Mouse (Mus musculus): ENCODE measurements around the gene Psg27. TPM values are rescaled to one million over a fixed set of nuclear protein-coding genes. Genes with fewer than 3 reads are reported as not detected.
"Not testable (repeated sequence)": the region's sequence is repeated elsewhere in the genome, so short reads cannot be mapped to it uniquely, and the experiment has no call there.

Psg27 gene
- polyA plus RNA-seq (2015; fragmentation: Nextera tagmentation; extraction: Ambion mirVana), result not detected in 2 replicates

- H3K4me3 ChIP-seq (ENCODE audit: low read depth, low read length), result no peak within 1 kb of the TSS
- ATAC-seq (ENCODE audit: low FRiP score, low TSS enrichment) (no peak), DNase-seq (ENCODE audit: low spot score) (no peak)
- no peaks in the 10 kb centered on the region for H3K4me1 ChIP-seq (replicated peaks; ENCODE audit: control insufficient read depth, insufficient read depth)
- no peak within 1 kb of the TSS for H3K9ac ChIP-seq (ENCODE audit: low read length)
- no peaks in the 10 kb centered on the region for H3K27me3 ChIP-seq (ENCODE audit: control insufficient read depth, insufficient read depth, low read length)
- H3K36me3 ChIP-seq (ENCODE audit: control insufficient read depth, insufficient read depth, low read length), result no peaks in the 10 kb centered on the region
- no peak within 1 kb of the TSS for H3K27ac ChIP-seq (replicated peaks)
- H3K4me2 ChIP-seq (replicated peaks; ENCODE audit: low read depth), result no peak within 1 kb of the TSS
- 82% methylated on average over 3 of the region's 3 CpGs for WGBS
- TF ChIP-seq EP300 (optimal IDR thresholded peaks at IDR 0.05) (no peak), CTCF (IDR thresholded peaks at IDR 0.05; ENCODE audit: low read depth) (no peak)
- no peaks in the 10 kb centered on the region for H3K9me3 ChIP-seq (ENCODE audit: control insufficient read depth, low read length)
Measured at GRCm38 (mm10) chr7:18567205-18567604, at the start of gene Psg27. Psg27 (minus strand) TSS chr7:18567305.

GRCm38 (mm10) chr7:18616401-18616800, 49.3 kb upstream of the Psg27 start, which contains the start of gene Psg23:
Psg23 (minus strand) TSS chr7:18616501.
- not testable (repeated sequence) for H3K27me3 ChIP-seq (ENCODE audit: control insufficient read depth, insufficient read depth, low read length); H3K27ac ChIP-seq (replicated peaks); H3K4me1 ChIP-seq (replicated peaks; ENCODE audit: control insufficient read depth, insufficient read depth); H3K9me3 ChIP-seq (ENCODE audit: control insufficient read depth, low read length); H3K9ac ChIP-seq (ENCODE audit: low read length); H3K4me2 ChIP-seq (replicated peaks; ENCODE audit: low read depth); H3K4me3 ChIP-seq (ENCODE audit: low read depth, low read length); H3K36me3 ChIP-seq (ENCODE audit: control insufficient read depth, insufficient read depth, low read length); DNase-seq (ENCODE audit: low spot score); ATAC-seq (ENCODE audit: low FRiP score, low TSS enrichment)
- 33% methylated on average over 1 of the region's 2 CpGs for WGBS

- no peak for DNase-seq (ENCODE audit: low spot score)
- Histone ChIP-seq H3K4me1 (replicated peaks; ENCODE audit: control insufficient read depth, insufficient read depth) (no peaks in the 10 kb centered on the region), H3K9me3 (ENCODE audit: control insufficient read depth, low read length) (no peaks in the 10 kb centered on the region), H3K27me3 (ENCODE audit: control insufficient read depth, insufficient read depth, low read length) (no peaks in the 10 kb centered on the region), H3K9ac (ENCODE audit: low read length) (no peak overlapping the region), H3K27ac (replicated peaks) (no peak overlapping the region), H3K4me3 (ENCODE audit: low read depth, low read length) (no peak overlapping the region), H3K36me3 (ENCODE audit: control insufficient read depth, insufficient read depth, low read length) (no peaks in the 10 kb centered on the region), H3K4me2 (replicated peaks; ENCODE audit: low read depth) (no peak overlapping the region)
- no peak for ATAC-seq (ENCODE audit: low FRiP score, low TSS enrichment)
- TF ChIP-seq EP300 (optimal IDR thresholded peaks at IDR 0.05) (no peak), CTCF (IDR thresholded peaks at IDR 0.05; ENCODE audit: low read depth) (no peak)
Measured at GRCm38 (mm10) chr7:18559850-18560249, 7.3 kb downstream of the Psg27 start.

- WGBS, result 58% methylated on average over 3 of the region's 3 CpGs
- H3K4me3 ChIP-seq (ENCODE audit: low read depth, low read length); H3K9ac ChIP-seq (ENCODE audit: low read length); H3K4me1 ChIP-seq (replicated peaks; ENCODE audit: control insufficient read depth, insufficient read depth); H3K27ac ChIP-seq (replicated peaks); H3K9me3 ChIP-seq (ENCODE audit: control insufficient read depth, low read length); H3K27me3 ChIP-seq (ENCODE audit: control insufficient read depth, insufficient read depth, low read length); DNase-seq (ENCODE audit: low spot score); H3K36me3 ChIP-seq (ENCODE audit: control insufficient read depth, insufficient read depth, low read length); H3K4me2 ChIP-seq (replicated peaks; ENCODE audit: low read depth): not testable (repeated sequence)
- ATAC-seq (ENCODE audit: low FRiP score, low TSS enrichment), result peak; percentile 80
Measured at GRCm38 (mm10) chr7:18555751-18556150, 11.4 kb downstream of the Psg27 start.

GRCm38 (mm10) chr7:18533420-18533819, 33.7 kb downstream of the Psg27 start:
- Histone ChIP-seq H3K36me3 (ENCODE audit: control insufficient read depth, insufficient read depth, low read length) (no peaks in the 10 kb centered on the region), H3K9ac (ENCODE audit: low read length) (no peak overlapping the region), H3K27ac (replicated peaks) (peak overlapping the region; percentile 65), H3K4me3 (ENCODE audit: low read depth, low read length) (no peak overlapping the region), H3K9me3 (ENCODE audit: control insufficient read depth, low read length) (no peaks in the 10 kb centered on the region), H3K27me3 (ENCODE audit: control insufficient read depth, insufficient read depth, low read length) (no peaks in the 10 kb centered on the region), H3K4me1 (replicated peaks; ENCODE audit: control insufficient read depth, insufficient read depth) (no peaks in the 10 kb centered on the region), H3K4me2 (replicated peaks; ENCODE audit: low read depth) (no peak overlapping the region)
- ATAC-seq (ENCODE audit: low FRiP score, low TSS enrichment), result peak; percentile 98
- DNase-seq (ENCODE audit: low spot score), result peak; percentile 88
- 37% methylated on average over 3 of the region's 3 CpGs for WGBS
- TF ChIP-seq EP300 (optimal IDR thresholded peaks at IDR 0.05), result no peak
- peak; percentile 20; the same call in 1 of the 2 replicates for TF ChIP-seq CTCF (IDR thresholded peaks at IDR 0.05; ENCODE audit: low read depth)

- ATAC-seq (ENCODE audit: low FRiP score, low TSS enrichment), result no peak
- WGBS, result 82% methylated on average over 1 of the region's 1 CpGs
Measured at GRCm38 (mm10) chr7:18532169-18532568, 34.9 kb downstream of the Psg27 start, which contains the start of gene Psg25. Psg25 (minus strand) TSS chr7:18532269.

More at GRCm38 (mm10) chr7:18532169-18532568, 34.9 kb downstream of the Psg27 start, which contains the start of gene Psg25:
- Histone ChIP-seq H3K4me3 (ENCODE audit: low read depth, low read length) (no peak within 1 kb of the TSS), H3K27ac (replicated peaks) (peak within 1 kb of the TSS; percentile 65), H3K36me3 (ENCODE audit: control insufficient read depth, insufficient read depth, low read length) (no peaks in the 10 kb centered on the region), H3K27me3 (ENCODE audit: control insufficient read depth, insufficient read depth, low read length) (no peaks in the 10 kb centered on the region), H3K4me2 (replicated peaks; ENCODE audit: low read depth) (no peak within 1 kb of the TSS), H3K9me3 (ENCODE audit: control insufficient read depth, low read length) (no peaks in the 10 kb centered on the region), H3K4me1 (replicated peaks; ENCODE audit: control insufficient read depth, insufficient read depth) (no peaks in the 10 kb centered on the region), H3K9ac (ENCODE audit: low read length) (no peak within 1 kb of the TSS)
- TF ChIP-seq CTCF (IDR thresholded peaks at IDR 0.05; ENCODE audit: low read depth) (no peak), EP300 (optimal IDR thresholded peaks at IDR 0.05) (no peak)
- no peak for DNase-seq (ENCODE audit: low spot score)
